Mouse (Mus musculus): ENCODE measurements around the gene Ccdc6.

Gene Ccdc6

DNA sequence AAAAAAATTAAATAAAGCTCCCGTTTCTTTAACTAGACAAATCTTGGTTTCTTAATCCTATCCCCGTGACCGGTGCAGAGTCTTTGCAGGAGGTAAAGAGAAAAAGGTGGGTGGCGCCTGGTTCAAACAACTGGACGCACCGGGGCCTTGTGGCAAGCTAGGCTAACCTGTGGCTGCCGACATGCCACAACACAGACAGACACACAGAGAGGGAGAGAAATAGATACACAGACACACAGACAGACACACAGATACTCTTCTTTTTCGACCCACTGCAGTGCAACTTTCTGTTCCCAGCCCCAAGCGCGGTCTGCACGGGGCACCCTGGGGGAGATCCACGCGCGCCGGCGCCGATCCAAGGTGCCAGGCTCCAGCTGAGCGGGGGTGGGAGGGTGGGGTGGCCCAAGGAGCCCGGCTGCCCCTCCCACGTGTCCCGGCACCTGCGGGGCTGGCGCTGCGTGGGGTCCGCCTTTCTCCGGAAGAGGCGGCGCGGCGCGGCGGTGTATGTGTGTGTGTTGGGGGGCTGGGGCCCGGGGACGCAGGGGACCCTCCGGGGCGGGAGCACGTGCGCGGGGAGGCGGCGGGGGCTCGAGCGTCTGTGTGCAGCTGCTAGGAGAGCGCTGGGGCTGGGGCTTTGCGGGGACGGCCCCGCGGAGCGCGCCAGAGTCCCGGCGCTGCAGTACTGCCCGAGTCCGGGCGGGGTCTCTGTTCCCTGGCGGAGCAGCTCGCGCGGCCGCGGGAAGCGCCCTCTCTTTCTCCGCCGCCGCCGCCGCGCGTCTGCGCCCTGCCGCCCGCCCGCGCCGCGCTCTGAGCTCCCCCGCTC, at the start of gene Ccdc6:
Gene Ccdc6 (plus strand): TSS at position 756 of the 823 bp plus-strand sequence.
- peak; percentile 88 for DNase-seq (ENCODE audit: low read depth, low spot score)

DNA sequence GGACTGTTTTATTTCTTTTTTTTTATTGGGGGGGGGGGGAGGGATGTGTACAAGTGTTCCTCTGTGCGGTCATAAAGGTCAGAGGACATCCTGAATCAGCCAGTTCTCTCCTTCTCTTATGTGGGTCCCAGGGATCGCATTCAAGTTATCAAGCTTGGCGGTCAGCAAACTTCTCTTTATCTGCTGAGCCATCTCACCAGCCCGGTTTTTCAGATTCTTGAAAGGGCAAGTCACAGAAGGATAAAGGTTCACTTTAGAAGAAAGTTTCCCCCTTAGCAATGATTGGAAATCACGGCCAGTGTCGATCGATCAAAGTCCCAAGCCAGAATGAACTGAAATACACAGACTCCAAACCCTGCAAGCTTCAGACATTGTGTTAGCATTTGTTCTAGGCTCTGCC, 47.1 kb upstream of the Ccdc6 start:
- DNase-seq (ENCODE audit: low read depth, low spot score), result no peak

GRCm38 (mm10) chr10:70055291-70055690, 41.6 kb upstream of the Ccdc6 start:
- DNase-seq (ENCODE audit: low read depth, low spot score), result no peak

DNA sequence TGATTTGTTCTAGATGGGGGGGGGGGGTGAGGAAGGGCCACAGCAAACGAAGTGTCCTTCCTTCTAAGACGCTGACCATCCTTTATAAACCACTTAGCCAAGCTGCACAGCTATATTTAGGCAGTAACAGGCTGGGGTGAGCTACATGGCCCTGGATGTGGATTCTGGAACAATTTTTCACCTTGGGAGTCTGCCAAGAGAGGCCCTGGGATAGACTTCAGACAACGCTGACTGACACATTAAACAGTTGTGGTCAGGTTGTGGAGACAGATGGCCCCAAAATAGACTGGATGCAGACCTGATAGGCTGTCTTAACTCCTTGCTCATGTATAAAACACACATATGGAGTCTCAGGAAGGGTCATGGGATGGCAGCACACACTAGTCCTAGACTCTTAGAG, 39.9 kb upstream of the Ccdc6 start:
- no peak for DNase-seq (ENCODE audit: low read depth, low spot score)

GRCm38 (mm10) chr10:70060021-70060688, 36.8 kb upstream of the Ccdc6 start:
- no peak for DNase-seq (ENCODE audit: low read depth, low spot score)

DNA sequence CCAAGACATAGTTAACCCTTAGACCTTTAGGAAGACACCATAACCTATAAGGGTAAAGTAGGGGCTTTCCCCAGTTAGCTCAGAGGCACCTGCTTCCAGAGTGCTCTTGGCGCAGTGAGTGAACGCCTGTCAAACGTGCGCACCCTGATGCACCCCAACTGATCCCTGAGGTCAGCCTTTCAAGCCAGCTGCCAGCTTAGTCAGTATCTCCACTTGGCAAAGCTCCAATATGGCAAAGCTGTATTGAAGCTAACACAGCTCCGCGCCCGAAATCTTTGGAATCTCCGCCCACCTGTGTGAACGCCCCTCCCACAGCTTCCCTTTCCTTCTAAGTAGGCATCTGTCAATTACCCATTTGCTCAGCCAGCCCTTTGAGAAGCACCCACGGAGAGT, 36.2 kb upstream of the Ccdc6 start:
- DNase-seq (ENCODE audit: low read depth, low spot score), result no peak

DNA sequence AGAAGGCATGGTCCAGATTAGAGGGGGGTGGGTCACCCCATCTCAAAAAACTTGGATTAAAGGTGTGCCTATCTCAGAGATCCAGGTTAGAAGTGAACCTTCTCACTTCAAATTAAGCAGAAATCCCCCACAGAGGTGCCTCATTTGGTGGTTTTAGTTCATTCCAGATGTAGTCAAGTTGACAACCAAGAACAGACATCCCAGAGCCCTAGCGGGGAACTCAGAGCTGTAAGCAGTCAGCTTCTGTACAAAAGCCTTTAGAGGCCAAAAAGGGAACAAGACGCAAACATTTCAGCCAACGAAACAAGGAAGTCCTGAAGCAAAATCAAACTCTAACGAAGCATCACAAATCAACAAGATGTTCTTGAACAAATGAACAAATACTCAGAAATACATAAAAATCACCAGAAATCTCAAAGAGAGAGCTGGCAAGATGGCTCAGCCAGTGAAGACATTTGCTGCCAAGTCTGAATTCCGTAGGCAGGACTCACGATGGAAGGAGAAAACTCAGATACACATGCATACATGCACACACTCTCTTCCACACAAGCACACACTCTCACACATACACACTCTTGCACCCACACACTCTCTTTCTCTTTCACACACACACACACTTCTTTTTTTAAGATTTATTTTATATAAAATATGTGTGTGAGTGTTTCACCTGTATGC, 32.9 kb upstream of the Ccdc6 start:
- DNase-seq (ENCODE audit: low read depth, low spot score), result no peak

- DNase-seq (ENCODE audit: low read depth, low spot score), result no peak
Measured at GRCm38 (mm10) chr10:70065191-70065590, 31.7 kb upstream of the Ccdc6 start.

GRCm38 (mm10) chr10:70066497-70067168, 30.3 kb upstream of the Ccdc6 start:
- DNase-seq (ENCODE audit: low read depth, low spot score), result no peak

DNA sequence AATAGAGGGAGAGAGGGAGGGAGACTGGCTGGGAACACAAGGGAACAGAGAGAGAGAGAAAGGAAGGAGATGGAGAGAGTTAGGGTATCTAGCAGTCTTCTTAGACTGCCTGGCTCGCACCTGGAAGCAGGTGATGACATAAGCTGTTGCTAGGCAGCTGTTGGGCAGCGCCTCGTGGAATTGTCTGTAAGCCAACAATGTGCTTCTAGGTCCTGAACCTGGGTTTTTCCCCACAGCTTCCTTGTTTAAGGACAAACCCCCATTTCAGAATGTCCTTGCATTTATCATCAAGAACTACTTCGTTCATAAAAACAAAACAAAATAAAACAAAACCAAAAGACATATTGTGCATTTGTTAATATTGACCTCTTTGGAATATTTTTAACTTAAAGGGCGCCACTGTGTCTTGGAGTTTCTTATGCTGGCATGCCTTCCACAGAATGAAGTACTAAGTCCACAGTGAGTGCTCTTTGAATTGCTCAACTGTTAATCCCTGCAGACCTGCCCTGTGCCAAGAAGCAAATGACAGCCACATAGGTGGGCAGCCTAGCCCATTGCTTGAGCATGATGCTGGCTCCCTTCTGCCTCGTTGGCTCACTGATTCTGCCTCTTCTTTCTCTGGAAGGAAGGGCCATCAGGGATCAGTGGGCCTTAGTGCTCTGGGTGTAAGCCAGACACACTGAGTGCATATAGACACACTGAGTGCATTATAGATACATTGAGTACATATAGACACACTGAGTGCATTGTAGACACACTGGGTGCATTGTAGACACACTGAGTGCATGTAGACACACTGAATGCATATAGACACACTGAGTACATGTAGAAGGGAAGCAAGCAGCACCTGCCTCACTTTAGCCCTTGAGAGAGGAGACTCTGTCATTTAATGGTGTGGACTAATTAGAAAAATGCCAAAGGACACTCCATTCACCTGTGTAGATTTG, 29.5 kb upstream of the Ccdc6 start:
- no peak for DNase-seq (ENCODE audit: low read depth, low spot score)

DNA sequence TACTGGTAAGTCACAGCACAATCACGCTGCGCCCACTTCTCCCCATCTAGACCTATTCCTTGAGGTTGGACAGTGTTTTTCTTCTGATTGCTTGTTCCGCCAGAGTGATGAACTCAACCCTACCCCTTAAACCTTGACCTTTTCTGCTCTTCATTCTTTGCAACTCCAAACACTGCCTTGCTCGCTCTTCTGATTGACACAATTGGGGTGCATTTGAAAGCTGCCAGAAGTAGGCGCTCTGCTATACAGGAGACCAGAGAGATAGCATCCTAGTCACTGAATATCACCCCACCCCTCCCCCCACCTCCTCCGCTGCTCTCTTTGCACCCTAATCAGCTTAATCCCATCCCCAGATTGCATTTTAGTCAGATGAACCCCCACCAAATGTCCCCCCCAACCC, 27.6 kb upstream of the Ccdc6 start:
- DNase-seq (ENCODE audit: low read depth, low spot score), result no peak

DNA sequence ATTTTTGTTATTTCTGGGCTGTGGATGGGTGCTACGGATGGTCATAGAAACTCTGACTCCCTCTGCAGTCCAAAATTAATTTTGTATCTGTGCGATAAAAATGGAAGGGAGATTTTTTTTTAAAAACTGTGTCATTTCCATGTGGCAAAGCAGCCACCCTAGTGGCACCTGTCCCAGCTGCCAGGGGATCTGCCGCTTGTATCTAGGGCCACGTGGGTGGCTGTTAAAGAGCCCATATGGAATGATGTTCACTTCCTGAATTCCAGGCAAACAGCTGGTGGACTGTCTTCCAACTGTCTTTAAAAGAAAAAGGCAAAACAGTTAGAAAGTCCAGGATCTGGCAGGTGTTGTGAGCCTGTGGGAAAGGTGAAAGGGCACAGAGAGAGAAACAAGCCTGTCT, 25.6 kb upstream of the Ccdc6 start:
- DNase-seq (ENCODE audit: low read depth, low spot score), result no peak

DNA sequence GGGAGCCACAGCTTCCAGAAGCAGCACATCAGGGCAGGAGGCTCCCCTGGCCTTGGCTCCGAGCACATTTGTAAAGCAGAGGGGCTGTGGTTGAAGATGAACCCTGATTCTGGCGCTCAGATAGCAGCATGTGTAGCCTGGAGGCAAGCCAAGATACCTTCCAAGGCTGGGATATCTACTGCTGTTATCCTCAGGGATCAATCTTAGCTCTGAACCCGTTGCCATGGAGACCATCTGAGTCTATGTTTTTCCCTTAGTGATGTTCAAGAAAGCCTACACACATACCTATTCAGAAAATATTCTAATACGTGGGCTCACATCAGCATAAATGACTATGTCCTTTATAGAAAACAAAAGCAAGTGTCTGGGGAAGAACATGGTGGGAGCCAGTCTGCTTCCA, 19.5 kb upstream of the Ccdc6 start:
- no peak for DNase-seq (ENCODE audit: low read depth, low spot score)

DNA sequence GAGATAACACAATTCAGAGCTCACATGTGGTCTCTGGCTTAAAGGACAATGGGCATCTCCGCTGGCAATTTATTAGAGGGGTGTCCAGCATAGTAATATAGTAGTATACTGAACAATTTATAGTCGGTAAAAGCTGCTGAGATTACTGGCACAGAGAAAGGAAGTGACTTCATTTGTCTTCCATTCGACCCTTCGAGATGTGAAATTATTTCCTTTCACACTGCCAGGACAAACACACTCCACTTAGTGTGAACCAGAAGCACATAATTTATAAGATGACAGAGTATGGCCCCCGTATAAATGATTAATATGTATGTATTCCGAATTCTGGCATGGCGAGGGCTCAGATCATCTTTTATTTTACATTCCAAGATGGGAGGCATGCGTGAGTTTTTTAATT, 16.0 kb upstream of the Ccdc6 start:
- DNase-seq (ENCODE audit: low read depth, low spot score), result no peak

- DNase-seq (ENCODE audit: low read depth, low spot score), result no peak
Measured at GRCm38 (mm10) chr10:70081564-70082175, 15.3 kb upstream of the Ccdc6 start.

DNA sequence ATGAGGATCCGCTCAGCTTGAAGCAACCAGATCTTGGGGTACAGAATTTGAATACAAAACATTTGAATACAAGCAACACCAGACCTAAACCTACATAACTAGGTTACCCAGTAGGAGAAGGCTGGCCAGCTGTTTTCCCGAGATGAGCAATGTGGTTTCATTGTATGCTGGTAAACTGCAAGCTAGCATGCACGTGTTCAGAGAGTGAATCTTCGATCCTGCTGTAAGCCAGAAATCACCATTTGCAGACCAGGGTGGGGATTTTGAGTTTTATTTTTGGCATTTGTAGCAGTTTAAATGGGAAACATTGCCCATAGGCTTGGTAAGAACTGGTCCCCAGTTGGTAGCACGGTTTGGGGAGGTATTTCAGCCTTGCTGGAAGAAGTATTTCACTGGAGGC, 13.7 kb upstream of the Ccdc6 start:
- no peak for DNase-seq (ENCODE audit: low read depth, low spot score)

DNA sequence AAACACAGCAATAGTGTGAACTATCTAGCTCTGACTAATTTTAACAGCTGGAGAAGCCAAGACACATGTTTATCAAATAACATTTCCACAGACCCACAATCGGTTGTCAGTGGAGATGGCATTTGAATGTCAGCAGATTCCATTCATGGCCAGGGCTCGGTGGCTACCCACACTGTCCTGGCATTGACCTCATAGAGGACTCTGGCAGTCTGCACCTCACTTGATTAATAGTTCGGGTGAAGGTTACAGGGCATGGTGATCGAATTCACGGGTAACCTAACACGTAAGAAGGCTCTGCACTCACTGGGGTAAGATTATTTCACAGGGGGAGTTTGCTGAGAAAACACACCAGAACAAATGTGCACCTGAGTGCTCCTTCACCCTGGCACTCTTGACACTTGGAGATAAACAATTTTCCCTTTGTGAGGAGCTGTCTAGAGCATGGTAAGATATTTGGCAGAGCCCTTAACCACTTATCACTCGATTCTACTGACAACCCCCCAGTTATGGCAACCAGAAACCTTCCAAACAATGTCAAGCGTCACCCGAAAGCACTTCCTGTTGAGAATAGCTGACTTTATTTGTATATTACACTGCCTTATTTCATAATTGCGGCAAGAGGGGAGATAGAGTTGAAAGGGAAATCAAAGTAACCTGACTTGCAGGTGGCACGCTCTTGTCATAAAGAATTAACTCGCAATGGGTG, 11.5 kb upstream of the Ccdc6 start:
- no peak for DNase-seq (ENCODE audit: low read depth, low spot score)

GRCm38 (mm10) chr10:70088788-70089187, 8.1 kb upstream of the Ccdc6 start:
- DNase-seq (ENCODE audit: low read depth, low spot score), result no peak

GRCm38 (mm10) chr10:70091876-70092462, 5.0 kb upstream of the Ccdc6 start:
- no peak for DNase-seq (ENCODE audit: low read depth, low spot score)

DNA sequence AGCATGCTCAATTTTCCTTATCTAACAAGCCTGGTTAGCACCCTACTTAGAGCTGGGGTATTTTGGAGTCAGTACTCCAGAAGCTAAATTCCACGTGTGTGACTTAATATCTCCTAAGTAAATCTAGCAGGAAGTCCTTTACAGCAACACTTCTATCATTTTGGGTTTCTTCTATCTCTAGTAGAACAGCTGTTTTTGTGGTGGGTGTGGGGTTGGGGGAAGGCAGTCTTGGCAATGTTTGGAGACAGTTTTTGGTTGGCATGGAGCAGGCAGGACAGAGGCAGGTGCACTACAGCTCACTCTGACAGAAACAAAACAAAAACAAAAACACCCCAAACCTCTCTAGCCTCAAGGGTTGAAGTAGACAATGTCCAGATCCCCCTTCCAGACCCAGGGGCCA, 3.1 kb upstream of the Ccdc6 start:
- no peak for DNase-seq (ENCODE audit: low read depth, low spot score)

Data from CD4-positive helper T cell, adult 2 months (primary cell).